Mouse (Mus musculus) large intestine, adult 2 months (tissue): ENCODE data around the gene Abcb10. TPM values are rescaled to one million over a fixed set of nuclear protein-coding genes. Genes with fewer than 3 reads are reported as not detected.
"Not testable (repeated sequence)": the region's sequence is repeated elsewhere in the genome, so short reads cannot be mapped to it uniquely, and the experiment has no call there.

Experiments
- DNase-seq: peaks from one replicate; pipeline ENCODE4 v3.0.0-alpha.2; 2012; ENCODE audit warnings: low read depth, low spot score
- WGBS: fragments of 180-500 bp; shearing (Covaris S2); methylation state at CpG from one replicate; pipeline ENCODE4 v1.1.7; 2018; 5-methylcytosine and 5-hydroxymethylcytosine counted together
- polyA plus RNA-seq: library from polyadenylated mRNA; depleted of rRNA; stranded (reverse); fragments of >200 nt; gene quantifications from 2 replicates; pipeline ENCODE4 v1.2.3, GENCODE M21; 2012; rRNA removed

The Abcb10 gene
- 12.7 and 23.2 TPM in 2 replicates for polyA plus RNA-seq

DNA sequence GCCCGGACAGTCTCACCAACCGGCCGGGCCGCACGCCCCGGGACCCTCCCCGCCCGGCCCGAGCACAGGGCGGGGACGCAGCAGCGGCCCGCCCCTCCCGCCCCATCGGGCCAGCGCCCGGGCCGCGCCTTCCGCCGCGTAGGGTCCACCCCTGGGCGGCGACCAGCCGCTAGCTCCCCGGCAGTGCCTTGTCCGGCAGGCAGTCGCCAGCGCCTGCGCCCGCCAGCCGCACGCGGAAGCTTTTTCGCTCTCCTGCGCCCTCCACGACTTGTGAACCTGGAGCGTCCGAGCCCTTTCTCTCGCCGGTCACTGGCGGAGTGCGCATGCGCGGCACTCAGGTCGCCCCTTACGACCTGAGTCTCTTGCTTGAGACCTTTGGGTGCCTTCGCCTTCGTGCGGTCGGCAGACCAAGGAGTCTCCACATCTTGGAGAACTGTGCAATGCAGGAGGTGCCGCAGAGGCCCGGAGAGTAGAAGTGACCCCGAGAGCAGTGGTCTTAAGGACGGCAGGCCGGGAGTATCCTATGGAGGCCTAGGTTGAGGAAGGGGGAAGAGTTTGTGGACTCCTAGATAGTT is at the start of gene Abcb10:
Abcb10 (minus strand) TSS at position 297 of the 575 bp plus-strand sequence.
- WGBS = under 1% methylated on average over 51 of the region's 56 CpGs
- peak; percentile 52 for DNase-seq

DNA sequence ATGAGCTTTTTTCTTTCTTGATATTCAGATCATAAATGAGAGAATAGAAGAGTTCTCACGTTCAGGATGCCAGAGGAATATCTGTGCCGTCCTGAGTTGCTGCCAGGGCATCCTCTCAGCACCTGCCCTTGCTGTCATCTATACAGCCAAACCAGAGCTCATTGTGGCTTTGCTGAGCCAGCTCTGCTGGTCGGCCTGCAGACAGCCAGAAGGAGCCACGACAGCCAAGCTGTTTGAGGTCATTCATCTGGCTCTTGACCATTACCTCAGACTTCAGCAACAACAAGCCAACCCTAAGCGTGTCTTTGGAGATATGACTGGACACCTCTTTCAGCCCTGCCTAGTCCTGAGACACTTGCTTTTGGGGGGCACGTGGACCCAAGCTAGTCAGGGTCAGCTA is 44.9 kb upstream of the Abcb10 start:
- WGBS = 80% methylated on average over 6 of the region's 6 CpGs
- DNase-seq = no peak

DNA sequence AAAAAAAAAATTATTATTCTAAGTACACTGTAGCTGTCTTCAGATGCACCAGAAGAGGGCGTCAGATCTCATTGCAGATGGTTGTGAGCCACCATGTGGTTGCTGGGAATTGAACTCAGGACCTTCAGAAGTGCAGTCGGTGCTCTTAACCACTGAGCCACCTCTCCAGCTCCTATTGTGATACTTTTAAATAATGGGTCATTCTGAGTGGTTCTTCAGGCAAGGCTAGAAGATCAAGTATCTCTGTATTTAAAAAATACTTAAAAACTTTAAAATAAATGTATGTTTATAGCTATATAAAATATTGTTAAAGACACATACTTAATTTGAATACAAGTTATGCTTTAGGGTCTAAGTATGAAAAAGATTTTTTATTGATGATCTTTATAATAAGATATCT is 43.3 kb upstream of the Abcb10 start:
- WGBS = 74% methylated on average over 2 of the region's 2 CpGs
- DNase-seq = not testable (repeated sequence)

DNA sequence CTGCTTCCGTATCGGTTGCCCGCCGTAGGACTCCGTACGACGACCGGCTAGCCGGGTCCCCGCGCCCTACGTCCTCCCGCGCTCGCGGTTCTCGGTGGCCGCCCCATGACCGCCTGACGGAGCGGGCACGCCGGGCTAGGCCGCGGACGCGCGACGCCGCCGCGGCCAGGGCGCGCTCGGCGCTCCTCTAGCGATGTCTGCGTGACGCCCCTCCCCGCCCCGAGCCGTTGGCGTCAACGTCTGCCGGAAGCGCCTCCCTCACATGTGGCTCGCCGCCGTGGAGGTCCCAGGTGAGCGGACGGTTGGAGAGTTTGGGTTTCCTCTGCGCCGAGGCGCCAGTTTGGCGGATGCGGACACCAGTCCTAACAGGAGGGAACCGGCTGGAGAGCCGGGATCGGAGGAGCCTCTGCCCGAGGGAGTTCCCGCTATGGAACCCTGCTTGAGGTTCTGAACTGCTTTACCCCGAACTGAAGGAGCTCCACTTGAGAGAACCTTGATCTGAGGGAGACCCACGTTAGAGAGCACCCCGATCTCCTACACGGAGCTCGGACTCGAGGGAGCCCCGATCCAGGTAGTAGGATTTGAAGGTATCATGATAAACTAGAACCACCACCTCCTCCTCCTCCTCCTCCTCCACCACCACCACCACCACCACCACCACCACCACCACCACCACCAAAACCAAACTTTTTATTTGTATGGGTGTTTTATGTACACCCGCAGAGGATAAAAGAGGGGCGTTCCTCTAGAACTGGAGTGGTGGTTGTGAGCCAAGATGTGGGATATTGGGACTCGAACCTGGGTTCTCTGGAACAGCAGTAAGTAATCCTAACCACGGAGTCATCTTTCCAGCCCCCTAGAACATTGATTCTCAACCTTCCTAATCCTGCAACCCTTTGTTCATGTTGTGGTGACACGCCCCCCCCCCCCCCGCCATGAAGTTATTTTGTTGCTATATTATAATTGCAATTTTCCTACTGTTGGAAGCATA is 38.6 kb upstream of the Abcb10 start, which contains the start of the genes Taf5l and Urb2:
Taf5l (minus strand) TSS at position 161 of the 991 bp plus-strand sequence.
Urb2 (plus strand) TSS at position 272 of the 991 bp plus-strand sequence.
- under 1% methylated on average over 72 of the region's 74 CpGs for WGBS

DNA sequence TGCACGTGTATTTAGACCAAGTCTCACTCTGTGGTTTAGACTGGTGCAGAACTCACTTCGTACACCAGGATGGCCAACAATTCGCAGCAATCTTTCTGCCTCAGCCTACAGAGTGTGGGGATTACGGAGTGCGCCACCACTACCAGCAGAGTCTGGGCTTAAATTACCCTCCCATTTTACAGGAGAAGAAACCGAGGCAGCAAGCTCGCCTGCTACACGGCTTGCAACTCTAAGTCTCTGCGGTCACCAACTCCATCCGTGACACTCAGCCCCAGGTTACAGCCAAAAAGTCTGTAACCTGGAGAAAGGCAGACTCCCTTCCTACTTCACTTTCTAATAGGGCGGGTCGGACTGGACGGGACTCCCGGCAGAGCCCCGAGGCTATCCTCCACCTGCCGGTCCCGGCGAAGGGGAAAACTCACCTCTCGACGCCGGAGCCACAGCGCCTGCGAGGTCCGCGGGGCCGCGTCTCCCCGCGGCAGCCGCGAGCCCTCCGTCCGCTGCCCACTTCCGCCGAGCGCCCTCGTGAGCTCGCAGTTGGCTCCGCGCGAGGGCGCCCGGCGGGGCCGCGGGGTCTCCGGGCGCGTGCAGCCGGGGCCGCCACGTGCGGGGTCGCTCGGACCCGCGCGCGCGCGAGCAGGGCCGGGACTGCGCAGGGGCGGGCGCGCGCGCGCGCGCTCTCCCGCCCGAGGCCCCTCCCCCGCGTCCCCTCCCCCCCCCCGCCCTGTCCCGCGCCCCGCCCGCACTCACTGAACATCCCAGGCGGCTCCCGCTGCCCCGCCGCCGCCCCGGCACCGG is 37.7 kb upstream of the Abcb10 start:
- no peak for DNase-seq
- under 1% methylated on average over 69 of the region's 87 CpGs for WGBS

More for the DNA sequence above, 38.6 kb upstream of the Abcb10 start, which contains the start of the genes Taf5l and Urb2:
- no peak for DNase-seq

DNA sequence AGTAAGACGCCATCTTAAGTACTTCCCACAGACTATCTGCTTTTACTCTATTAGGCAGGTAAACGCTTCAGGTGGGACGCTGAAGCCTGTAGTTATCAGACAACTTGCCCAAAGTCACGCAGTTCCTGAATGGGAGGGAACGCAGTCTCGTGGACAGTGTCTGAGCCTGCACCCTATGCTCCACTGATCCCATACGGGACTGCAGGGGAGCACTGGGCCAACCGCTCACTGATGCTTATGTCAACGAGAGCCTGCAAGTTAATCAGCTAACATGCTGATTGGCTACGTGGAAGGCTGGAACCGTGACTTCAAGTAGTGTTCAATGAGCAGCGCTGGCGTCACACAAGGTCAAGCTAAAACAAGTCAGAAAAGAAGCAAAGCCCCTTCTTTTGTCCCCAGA is 36.9 kb upstream of the Abcb10 start:
- WGBS = 13% methylated on average over 13 of the region's 13 CpGs
- DNase-seq = no peak

DNA sequence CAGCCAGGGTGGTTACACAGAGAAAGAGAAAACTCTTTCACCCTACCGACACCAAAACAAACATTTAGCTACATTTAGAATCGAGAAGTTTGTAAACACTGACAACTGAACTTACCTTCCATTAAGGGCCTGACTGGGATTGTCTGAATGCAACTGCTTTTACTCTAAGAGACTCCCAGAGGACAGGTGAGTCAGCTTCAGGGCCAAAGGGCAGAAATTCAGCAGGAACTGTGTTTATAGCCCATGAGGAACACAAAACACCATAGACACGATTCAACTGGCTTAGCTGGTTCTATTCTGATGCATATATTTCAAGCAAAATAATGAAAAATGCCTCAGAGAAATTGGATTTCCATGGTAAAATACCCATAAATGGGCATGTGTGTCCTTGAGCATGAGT is 31.8 kb upstream of the Abcb10 start:
- WGBS = 18% methylated on average over 3 of the region's 3 CpGs

DNA sequence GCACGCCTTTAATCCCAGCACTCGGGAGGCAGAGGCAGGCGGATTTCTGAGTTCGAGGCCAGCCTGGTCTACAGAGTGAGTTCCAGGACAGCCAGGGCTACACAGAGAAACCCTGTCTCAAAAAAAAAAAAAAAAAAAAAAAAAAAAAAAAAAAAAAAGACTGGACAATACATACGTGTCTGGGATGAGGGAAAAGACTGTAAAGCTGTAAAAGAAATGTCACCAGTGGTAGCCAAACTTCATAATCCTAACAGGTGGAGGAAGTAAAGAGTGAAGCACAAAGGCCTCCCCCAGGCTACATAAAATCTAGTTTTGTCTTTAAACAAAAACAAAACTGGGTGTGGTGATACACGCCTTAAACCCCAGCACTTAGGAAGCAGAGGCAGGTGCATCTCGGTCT is 31.4 kb upstream of the Abcb10 start:
- DNase-seq = not testable (repeated sequence)
- WGBS = 67% methylated on average over 7 of the region's 7 CpGs

More for the DNA sequence above, 31.8 kb upstream of the Abcb10 start:
- DNase-seq = no peak

DNA sequence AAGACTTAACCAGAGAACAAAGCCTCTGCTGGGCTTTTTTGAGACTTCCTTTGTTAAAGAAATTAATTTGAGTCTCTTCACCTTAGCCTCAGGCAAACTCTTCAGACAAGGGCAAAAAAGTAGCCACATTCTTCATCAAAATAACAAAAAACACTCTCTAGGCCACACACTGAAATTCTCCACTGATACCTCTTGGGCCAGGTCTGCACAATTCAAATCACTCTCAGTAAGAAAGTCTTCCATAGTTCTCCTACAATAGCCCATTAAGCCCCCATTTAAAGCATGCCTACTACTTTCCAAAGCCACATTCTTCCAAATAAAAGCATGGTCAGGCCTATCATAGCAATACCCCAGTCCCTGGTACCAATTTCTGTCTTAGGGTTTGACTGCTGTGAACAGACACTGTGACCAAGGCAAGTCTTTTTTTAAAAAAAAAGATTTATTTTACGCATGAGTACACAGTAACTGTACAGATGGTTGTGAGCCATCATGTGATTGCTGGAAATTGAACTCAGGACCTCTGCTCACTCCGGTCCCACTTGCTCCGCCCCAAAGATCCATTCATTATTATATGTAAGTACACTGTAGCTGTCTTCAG is 29.2 kb upstream of the Abcb10 start:
- no peak for DNase-seq
- WGBS = 95% methylated on average over 3 of the region's 3 CpGs

DNA sequence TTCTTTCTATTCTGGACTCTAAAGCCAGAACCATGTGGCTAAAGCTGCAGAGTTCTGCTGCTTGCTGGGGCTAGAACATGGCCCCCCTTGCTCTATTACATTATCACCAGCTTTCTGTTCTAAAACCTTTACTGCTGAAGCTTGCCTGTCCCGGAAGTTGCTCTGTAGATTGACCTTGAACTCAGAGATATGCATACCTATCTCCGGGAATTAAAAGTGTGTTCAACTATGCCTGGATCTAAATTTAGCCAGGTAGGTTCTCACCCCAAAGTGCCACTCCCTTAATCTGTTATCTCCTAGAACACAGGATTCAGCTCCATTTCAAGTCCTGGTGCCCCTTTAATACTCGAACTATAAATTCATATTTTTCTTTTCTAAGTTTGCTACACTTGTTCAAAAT is 28.7 kb upstream of the Abcb10 start:
- no peak for DNase-seq
- 43% methylated on average over 3 of the region's 3 CpGs for WGBS

DNA sequence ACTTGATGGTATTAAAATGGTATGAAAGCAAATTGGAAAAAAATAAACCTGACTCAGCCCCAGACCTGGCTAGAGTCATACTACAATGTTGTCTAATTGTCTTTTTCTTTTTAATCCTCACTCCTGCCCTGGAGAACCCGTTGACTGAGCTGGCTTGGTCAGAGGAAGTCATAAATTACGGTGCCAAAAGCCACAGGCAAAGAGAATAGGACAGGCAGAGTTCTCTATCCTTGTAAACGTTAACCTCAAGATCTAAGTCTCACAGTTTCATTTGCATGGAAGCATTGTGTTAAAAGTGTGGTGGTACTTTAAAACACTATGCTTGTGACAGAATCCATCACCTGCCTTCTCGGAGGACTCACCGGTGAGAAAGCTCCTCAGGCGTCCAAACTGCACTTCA is 24.9 kb upstream of the Abcb10 start:
- no peak for DNase-seq
- 53% methylated on average over 6 of the region's 6 CpGs for WGBS

DNA sequence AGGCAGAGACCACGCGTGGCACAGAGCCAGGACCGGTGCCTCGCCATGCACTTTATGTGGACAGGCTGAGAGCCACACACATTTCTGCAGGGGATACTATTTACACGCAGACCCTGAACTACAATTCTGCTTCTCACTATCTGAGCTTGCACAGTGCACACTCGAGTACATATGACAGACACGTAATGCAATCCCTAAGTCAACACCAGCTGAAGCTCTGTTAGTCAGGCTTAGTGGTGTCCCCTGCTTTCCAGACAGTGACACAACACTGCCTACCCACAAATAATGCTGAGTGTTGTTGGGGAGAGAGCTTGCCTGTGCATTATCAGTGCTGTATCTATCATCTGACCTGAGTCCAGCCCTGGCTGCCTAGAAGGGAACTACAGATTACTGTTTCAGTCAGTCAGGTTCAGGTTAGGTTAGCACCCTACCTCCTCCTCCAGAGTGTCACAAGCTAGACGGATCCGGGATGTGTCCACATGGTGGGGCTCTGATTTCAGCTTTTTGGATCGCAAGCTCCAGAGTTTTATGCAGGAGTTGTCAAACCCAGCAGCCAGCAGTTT is 19.7 kb upstream of the Abcb10 start:
- no peak for DNase-seq
- 85% methylated on average over 10 of the region's 10 CpGs for WGBS

DNA sequence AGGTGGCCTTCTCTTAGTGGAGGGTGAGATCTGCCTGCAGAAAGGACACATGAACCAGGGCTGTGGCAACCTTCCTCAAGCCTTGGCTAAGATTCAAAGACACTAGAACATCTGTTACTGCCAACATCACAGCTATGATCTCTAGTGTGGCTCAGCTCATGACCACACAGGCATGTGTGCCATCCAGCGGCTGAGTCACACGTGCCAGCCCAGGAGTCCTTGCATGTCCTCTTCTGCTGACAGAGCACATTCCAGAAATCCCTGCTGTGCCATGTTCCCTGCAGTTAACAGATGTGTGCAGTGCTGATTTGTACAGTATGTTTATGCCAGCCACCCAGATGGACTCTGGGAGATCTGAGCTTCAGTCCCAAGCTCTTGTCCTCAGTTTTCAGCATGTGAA is 16.6 kb upstream of the Abcb10 start:
- WGBS = 63% methylated on average over 2 of the region's 2 CpGs
- no peak for DNase-seq

DNA sequence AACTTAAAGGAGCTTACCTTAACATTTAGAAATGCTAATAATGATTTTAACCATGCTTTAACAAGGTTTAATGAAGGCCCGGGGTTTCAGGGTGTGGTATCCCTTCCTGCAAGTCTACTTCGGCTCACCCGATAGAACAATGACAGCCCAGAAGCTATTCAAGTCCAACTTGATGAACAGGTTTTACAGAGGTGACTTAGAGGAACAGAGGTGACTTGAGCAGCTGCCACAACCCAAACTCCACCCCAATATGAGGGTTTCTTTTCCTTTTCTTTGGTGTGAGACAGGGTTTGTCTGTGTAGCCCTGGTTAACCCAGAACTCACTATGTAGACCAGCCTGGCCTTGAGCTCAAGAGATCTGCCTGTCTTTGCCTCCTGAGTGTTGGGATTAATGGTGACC is 11.1 kb upstream of the Abcb10 start:
- peak; percentile 93 for DNase-seq
- 46% methylated on average over 3 of the region's 3 CpGs for WGBS

DNA sequence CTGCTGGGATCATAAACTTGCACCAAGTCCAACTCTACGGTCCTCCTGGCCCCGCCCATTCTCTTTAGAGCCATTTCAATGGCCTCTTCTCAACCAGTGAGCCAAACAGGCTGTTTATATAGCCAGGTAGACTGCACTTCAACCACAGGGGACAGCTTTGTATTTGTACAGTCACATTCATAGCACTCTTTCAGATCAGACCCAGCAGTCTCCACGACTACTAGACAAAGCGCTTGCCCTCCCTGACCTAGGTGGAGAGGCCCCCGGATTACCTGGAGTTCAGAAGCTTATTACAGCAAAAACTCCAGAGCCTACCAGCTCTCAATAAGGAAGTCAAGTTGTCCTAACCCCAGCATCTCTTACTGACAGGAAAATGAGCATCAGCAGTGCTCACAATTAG is 10.7 kb upstream of the Abcb10 start:
- no peak for DNase-seq
- WGBS = 40% methylated on average over 5 of the region's 5 CpGs

DNA sequence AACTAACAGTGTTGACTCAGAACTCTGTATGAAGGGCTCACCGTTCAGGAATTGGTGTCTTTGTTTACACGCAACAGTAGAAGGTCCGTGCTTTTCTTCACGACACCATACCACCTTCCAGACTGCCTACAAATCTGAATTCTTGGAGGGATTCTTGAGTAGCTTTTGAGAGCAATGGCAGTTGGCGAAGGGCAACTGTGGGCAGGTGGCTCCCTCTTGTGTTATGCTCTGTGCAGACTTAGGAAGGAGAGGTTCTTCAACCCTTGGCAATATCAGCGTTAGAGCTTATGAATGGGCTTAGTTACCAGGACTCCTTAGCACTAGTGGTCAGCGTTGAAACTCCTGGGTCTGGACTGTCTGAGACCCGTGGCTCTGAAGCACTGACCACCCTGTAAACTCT is 9.7 kb upstream of the Abcb10 start:
- WGBS = 84% methylated on average over 8 of the region's 8 CpGs
- no peak for DNase-seq

DNA sequence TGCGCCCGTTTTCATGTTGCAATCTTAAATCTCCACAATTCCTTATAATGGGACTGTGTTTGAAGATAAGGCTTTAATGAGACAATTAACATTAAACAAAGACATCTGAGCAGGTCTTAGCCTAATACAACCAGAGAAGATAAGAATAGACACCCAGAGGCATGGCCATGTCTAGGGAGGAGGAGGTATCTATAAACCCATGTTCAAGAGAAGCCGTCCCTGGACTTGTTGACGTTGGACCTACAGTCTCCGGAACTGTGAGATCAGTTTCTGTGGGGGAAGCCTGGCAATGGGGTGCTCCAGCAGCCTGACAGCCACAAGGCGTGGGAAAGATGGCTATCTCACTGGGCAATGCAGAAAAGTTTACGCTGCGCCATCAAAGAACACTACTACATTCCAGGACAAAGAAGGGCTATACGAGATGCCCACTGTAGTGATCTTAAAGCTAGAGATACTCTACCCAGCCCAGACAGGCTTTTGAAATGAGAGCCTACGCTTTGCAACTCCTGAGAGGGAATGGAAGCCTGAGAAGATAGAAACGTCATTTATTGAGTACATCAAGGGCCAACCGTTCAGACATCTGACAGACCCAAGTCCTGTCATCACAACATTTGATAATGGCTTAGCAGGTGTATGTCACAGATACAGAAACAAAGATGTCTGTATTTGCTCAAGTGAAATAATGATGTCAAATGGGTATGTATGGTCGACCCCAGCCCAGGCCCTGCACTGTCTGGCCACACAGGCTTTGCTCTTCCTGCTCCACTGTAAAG is 7.5 kb upstream of the Abcb10 start:
- no peak for DNase-seq
- 81% methylated on average over 13 of the region's 13 CpGs for WGBS

DNA sequence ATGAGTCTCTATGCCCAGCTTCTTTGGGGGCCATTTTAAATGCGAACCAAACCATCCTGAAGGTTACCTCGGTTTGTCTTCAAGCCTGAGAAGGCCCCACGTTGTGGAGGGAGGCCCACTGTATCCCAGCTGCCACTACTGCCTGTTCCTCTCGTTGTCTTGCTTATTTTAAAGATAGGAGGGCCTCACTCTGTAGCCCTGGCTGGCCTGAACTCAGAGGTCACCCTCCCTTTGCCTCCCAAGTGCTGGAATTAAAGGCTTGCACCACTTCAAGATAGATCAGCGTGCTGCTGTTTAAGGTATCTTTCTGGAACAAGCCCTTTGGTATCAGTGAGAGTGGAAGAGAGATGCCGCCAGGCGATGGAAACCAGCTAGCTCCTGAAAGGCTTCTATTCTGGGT is 6.2 kb upstream of the Abcb10 start:
- DNase-seq = no peak
- 45% methylated on average over 7 of the region's 7 CpGs for WGBS
